Mouse (Mus musculus): ENCODE measurements at regions not wholly inside any gene's neighbourhood (a gene's known extent, or its start where the extent isn't known, plus 50 kb on each side); places are given as distances from the start of the nearest gene placed in this dataset.

- DNase-seq (ENCODE audit: low read depth, low spot score) = no peak
Observed at GRCm38 (mm10) chr17:16571403-16571802, 492.5 kb upstream of the Zfp960 start.

GRCm38 (mm10) chr17:16588791-16589190 lies 475.1 kb upstream of the Zfp960 start:
- DNase-seq (ENCODE audit: low read depth, low spot score) = no peak

- no peak for DNase-seq (ENCODE audit: low read depth, low spot score)
Observed at GRCm38 (mm10) chr17:16599671-16600070, 464.2 kb upstream of the Zfp960 start.

- DNase-seq (ENCODE audit: low read depth, low spot score) = no peak
Observed at GRCm38 (mm10) chr17:16612405-16612979, 451.4 kb upstream of the Zfp960 start.

GRCm38 (mm10) chr17:16621931-16622556 lies 441.9 kb upstream of the Zfp960 start:
- DNase-seq (ENCODE audit: low read depth, low spot score) = no peak

GRCm38 (mm10) chr17:16629854-16630253 lies 434.1 kb upstream of the Zfp960 start:
- DNase-seq (ENCODE audit: low read depth, low spot score) = no peak

- peak; percentile 3 for DNase-seq (ENCODE audit: low read depth, low spot score)
Observed at GRCm38 (mm10) chr17:16633426-16633825, 430.5 kb upstream of the Zfp960 start.

- no peak for DNase-seq (ENCODE audit: low read depth, low spot score)
Observed at GRCm38 (mm10) chr17:16637463-16637862, 426.4 kb upstream of the Zfp960 start.

GRCm38 (mm10) chr17:16647942-16648341 lies 416.0 kb upstream of the Zfp960 start:
- no peak for DNase-seq (ENCODE audit: low read depth, low spot score)

GRCm38 (mm10) chr17:16665253-16665652 lies 398.7 kb upstream of the Zfp960 start:
- no peak for DNase-seq (ENCODE audit: low read depth, low spot score)

GRCm38 (mm10) chr17:16667606-16668005 lies 396.3 kb upstream of the Zfp960 start:
- no peak for DNase-seq (ENCODE audit: low read depth, low spot score)

- no peak for DNase-seq (ENCODE audit: low read depth, low spot score)
Observed at GRCm38 (mm10) chr17:16704199-16704598, 359.7 kb upstream of the Zfp960 start.

GRCm38 (mm10) chr17:16705890-16706289 lies 358.0 kb upstream of the Zfp960 start:
- no peak for DNase-seq (ENCODE audit: low read depth, low spot score)

- DNase-seq (ENCODE audit: low read depth, low spot score) = peak; percentile 79
Observed at GRCm38 (mm10) chr17:16726904-16727303, 337.0 kb upstream of the Zfp960 start.

GRCm38 (mm10) chr17:16753090-16753489 lies 310.8 kb upstream of the Zfp960 start:
- DNase-seq (ENCODE audit: low read depth, low spot score) = no peak

GRCm38 (mm10) chr17:16770587-16770986 lies 293.3 kb upstream of the Zfp960 start:
- peak; percentile 74 for DNase-seq (ENCODE audit: low read depth, low spot score)

GRCm38 (mm10) chr17:16798316-16798715 lies 265.6 kb upstream of the Zfp960 start:
- DNase-seq (ENCODE audit: low read depth, low spot score) = no peak

GRCm38 (mm10) chr17:16804986-16805385 lies 258.9 kb upstream of the Zfp960 start:
- no peak for DNase-seq (ENCODE audit: low read depth, low spot score)

- peak; percentile 28 for DNase-seq (ENCODE audit: low read depth, low spot score)
Observed at GRCm38 (mm10) chr17:16818421-16818820, 245.5 kb upstream of the Zfp960 start.

- DNase-seq (ENCODE audit: low read depth, low spot score) = no peak
Observed at GRCm38 (mm10) chr17:16821716-16822115, 242.2 kb upstream of the Zfp960 start.

GRCm38 (mm10) chr17:16839152-16839551 lies 224.8 kb upstream of the Zfp960 start:
- DNase-seq (ENCODE audit: low read depth, low spot score) = no peak

GRCm38 (mm10) chr17:16860771-16861170 lies 203.1 kb upstream of the Zfp960 start:
- DNase-seq (ENCODE audit: low read depth, low spot score) = no peak

- peak; percentile 46 for DNase-seq (ENCODE audit: low read depth, low spot score)
Observed at GRCm38 (mm10) chr17:16900791-16901190, 163.1 kb upstream of the Zfp960 start.

- DNase-seq (ENCODE audit: low read depth, low spot score) = no peak
Observed at GRCm38 (mm10) chr17:16918191-16918590, 145.7 kb upstream of the Zfp960 start.
